ENCODE assay signal across 7 mouse cellular contexts in genomic region chr4:148087907-148088527, GRCm38 (mm10). TPM values are rescaled to one million over a fixed set of nuclear protein-coding genes. Genes with fewer than 3 reads are reported as not detected.
DNase-seq lines count a peak whose midpoint lies in the region; ATAC-seq lines count a peak whose summit lies in the region.

Gene Agtrap, minus strand, starts transcription at chr4:148088031.

- peak within 1 kb of the TSS; percentile 66 for H3K27ac ChIP-seq in intestine, embryonic 15.5 days
- H3K27ac ChIP-seq in midbrain, embryonic 10.5 days (replicated peaks), result peak within 1 kb of the TSS; percentile 93

- H3K27me3 ChIP-seq in intestine, embryonic 15.5 days (replicated peaks), result no peaks in the 10 kb centered on the region
- peaks cover 14% of the 10 kb centered on the region; the same call in 1 of the 2 replicates for H3K27me3 ChIP-seq in midbrain, embryonic 10.5 days (ENCODE audit: low read depth, poor library complexity, severe bottlenecking)

- WGBS in intestine, embryonic 15.5 days, result 7% methylated on average over 34 of the region's 34 CpGs
- WGBS in midbrain, embryonic 10.5 days, result 5% methylated on average over 34 of the region's 34 CpGs

- no peaks in the 10 kb centered on the region; the same call in 1 of the 2 replicates for H3K36me3 ChIP-seq in intestine, embryonic 15.5 days
- H3K36me3 ChIP-seq in midbrain, embryonic 10.5 days, result no peaks in the 10 kb centered on the region

- peak within 1 kb of the TSS; percentile 78 for H3K4me3 ChIP-seq in intestine, embryonic 15.5 days (replicated peaks)
- peak within 1 kb of the TSS; percentile 84 for H3K4me3 ChIP-seq in midbrain, embryonic 10.5 days

- intact Hi-C loops in left cerebral cortex, postnatal 25 days (cut with DNase I), result no loop called here

- H3K9ac ChIP-seq in intestine, embryonic 15.5 days, result peak within 1 kb of the TSS; percentile 84

- H3K9me3 ChIP-seq in intestine, embryonic 15.5 days, result no peaks in the 10 kb centered on the region
- no peaks in the 10 kb centered on the region for H3K9me3 ChIP-seq in midbrain, embryonic 10.5 days (replicated peaks)

- peak; percentile 96 for ATAC-seq in intestine, embryonic 15.5 days

- peak; percentile 92 to 94 for DNase-seq in adrenal gland, adult 18-20 months (ENCODE audit: low spot score in 2 of 2)
- DNase-seq in embryo, embryonic 11 days, result peak; percentile 97
- DNase-seq in gastrocnemius, postnatal 25 days, result peak; percentile 94
- DNase-seq in left cerebral cortex, postnatal 25 days (ENCODE audit: low spot score in 2 of 2), result peak; percentile 93 to 96
- peak; percentile 93 for DNase-seq in midbrain, embryonic 10.5 days (ENCODE audit: low spot score)
- DNase-seq in right cerebral cortex, postnatal 4 days, result peak; percentile 93

- peaks cover 25% of the 10 kb centered on the region for H3K4me1 ChIP-seq in intestine, embryonic 15.5 days (replicated peaks)
- H3K4me1 ChIP-seq in midbrain, embryonic 10.5 days, result peaks cover 63% of the 10 kb centered on the region

- H3K4me2 ChIP-seq in intestine, embryonic 15.5 days (replicated peaks), result peak within 1 kb of the TSS; percentile 77

RNA-seq across cellular contexts. Expression of gene Agtrap, which starts in this region (rescaled TPM):
- total RNA-seq in adrenal gland, adult 18-20 months (2021), result 10 to 100 TPM; 54.8 to 85.8 TPM
- 10 to 100 TPM; 10.9 to 16.2 TPM for total RNA-seq in gastrocnemius, postnatal 25 days (2021)
- 15.1 and 16.7 TPM in 2 replicates for polyA plus RNA-seq in intestine, embryonic 15.5 days (2015; fragmentation: Nextera tagmentation; extraction: Ambion mirVana)
- total RNA-seq in left cerebral cortex, postnatal 25 days (2021), result 1 to 10 TPM; 6.3 to 7.8 TPM
- 16.4 and 17.4 TPM in 2 replicates for polyA plus RNA-seq in midbrain, embryonic 10.5 days (2016; fragmentation: Nextera tagmentation; extraction: Ambion mirVana)

Comparison
In these comparisons a context has a peak if more than half of its experiments do, and no peak if none do; other contexts are left out.
1. Peak in every context shown above with its lines: DNase-seq, ATAC-seq, H3K4me3 ChIP-seq and H3K27ac ChIP-seq.